Mouse (Mus musculus): ENCODE data around the gene Atp6v0c. TPM values are rescaled to one million over a fixed set of nuclear protein-coding genes. Genes with fewer than 3 reads are reported as not detected.

Atp6v0c gene
- total and polyA plus RNA-seq, 3 experiments, result 58.4 to 515 (median 125) TPM

DNA sequence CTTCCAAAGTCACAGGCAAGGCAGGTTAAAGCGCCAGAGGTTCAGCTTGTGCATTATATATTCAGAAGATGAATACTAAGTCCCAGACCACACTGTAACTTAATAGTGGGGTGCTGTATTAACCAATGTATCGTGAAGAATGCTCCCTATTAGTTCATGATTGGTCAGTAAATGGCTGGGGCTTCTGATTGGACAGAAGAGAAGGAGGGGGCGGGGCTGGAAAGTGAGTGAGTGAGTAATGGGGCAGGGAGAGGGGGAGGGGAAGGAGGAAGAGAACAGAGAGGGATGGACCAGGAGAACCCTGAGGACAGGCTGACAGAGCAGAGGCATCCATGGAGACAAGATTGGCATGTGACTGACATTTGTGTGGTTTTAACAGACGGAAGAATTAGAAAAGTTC lies 47.3 kb upstream of the Atp6v0c start:
- H3K27me3 ChIP-seq (ENCODE audit: control insufficient read depth in 1 of 2, insufficient read depth in 2 of 2, low read length in 2 of 2), result no peaks in the 10 kb centered on the region
- peaks cover 7 to 8% of the 10 kb centered on the region in 2 experiments; a peak in 3 of 4 replicates for H3K36me3 ChIP-seq (ENCODE audit: control insufficient read depth in 1 of 2, insufficient read depth in 2 of 2, low read length in 2 of 2)
- H3K9me3 ChIP-seq (replicated peaks; ENCODE audit: insufficient read depth, low read length), result no peaks in the 10 kb centered on the region
- peaks cover 3 to 14% of the 10 kb centered on the region in 2 experiments; a peak in 3 of 4 replicates for H3K4me1 ChIP-seq (ENCODE audit: control insufficient read depth in 1 of 2, insufficient read depth in 2 of 2, low read length in 2 of 2)
- no peak overlapping the region for H3K9ac ChIP-seq (ENCODE audit: control insufficient read depth, low read depth, low read length, poor library complexity, severe bottlenecking)
- H3K4me3 ChIP-seq (ENCODE audit: control insufficient read depth in 1 of 2, insufficient read depth in 1 of 2, low read depth in 2 of 2, low read length in 2 of 2), result no peak overlapping the region
- H3K27ac ChIP-seq (ENCODE audit: control insufficient read depth, low read depth, low read length), result no peak overlapping the region
- DNase-seq (ENCODE audit: low read depth, low spot score), result peak; percentile 90
- TF ChIP-seq CHD2 (IDR thresholded peaks at IDR 0.05; ENCODE audit: low read length), result peak; percentile 43
- TF ChIP-seq E2F4 (IDR thresholded peaks at IDR 0.05; ENCODE audit: borderline replicate concordance, low read depth, low read length), result no peak
- no peak for TF ChIP-seq ZKSCAN1 (IDR thresholded peaks at IDR 0.05; ENCODE audit: low read depth, low read length)
- H3K79me2 ChIP-seq (ENCODE audit: control insufficient read depth, insufficient read depth, low read length, poor library complexity), result peaks cover 18% of the 10 kb centered on the region

DNA sequence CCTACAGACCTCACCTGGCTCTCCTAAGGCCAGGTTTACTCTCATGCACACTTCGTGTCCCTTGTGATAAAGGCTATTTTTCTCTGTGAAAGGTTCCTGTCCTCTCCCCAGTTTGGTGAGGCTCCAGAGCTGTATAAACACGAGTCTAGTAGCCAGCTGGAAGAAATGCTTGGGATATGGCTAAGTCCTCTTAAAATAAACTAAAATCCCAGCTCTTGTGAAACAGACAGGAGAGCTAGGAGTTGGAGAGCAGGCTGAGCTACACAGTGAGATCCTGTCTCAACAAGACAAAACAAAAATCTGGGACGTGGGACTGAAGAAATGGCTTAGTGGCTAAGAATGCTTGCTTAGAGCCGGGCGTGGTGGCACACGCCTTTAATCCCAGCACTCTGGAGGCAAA lies 43.7 kb upstream of the Atp6v0c start:
- H3K4me3 ChIP-seq (ENCODE audit: control insufficient read depth in 1 of 2, insufficient read depth in 1 of 2, low read depth in 2 of 2, low read length in 2 of 2), result no peak overlapping the region
- H3K27ac ChIP-seq (ENCODE audit: control insufficient read depth, low read depth, low read length), result no peak overlapping the region
- no peak overlapping the region for H3K9ac ChIP-seq (ENCODE audit: control insufficient read depth, low read depth, low read length, poor library complexity, severe bottlenecking)
- peaks cover 5% of the 10 kb centered on the region for H3K79me2 ChIP-seq (ENCODE audit: control insufficient read depth, insufficient read depth, low read length, poor library complexity)
- TF ChIP-seq CHD2 (IDR thresholded peaks at IDR 0.05; ENCODE audit: low read length), result no peak
- TF ChIP-seq TCF12 (IDR thresholded peaks at IDR 0.05; ENCODE audit: low read depth, low read length), result no peak
- TF ChIP-seq RAD21 (IDR thresholded peaks at IDR 0.05; ENCODE audit: low read depth, low read length), result no peak
- TF ChIP-seq POLR2AphosphoS5 (IDR thresholded peaks at IDR 0.05; ENCODE audit: borderline replicate concordance, low read depth, low read length), result no peak
- no peak for TF ChIP-seq ZNF384 (IDR thresholded peaks at IDR 0.05; ENCODE audit: low read depth, low read length)
- peaks cover 0 to 9% of the 10 kb centered on the region in 2 experiments; a peak in 3 of 4 replicates for H3K4me1 ChIP-seq (ENCODE audit: control insufficient read depth in 1 of 2, insufficient read depth in 2 of 2, low read length in 2 of 2)
- H3K27me3 ChIP-seq (ENCODE audit: control insufficient read depth in 1 of 2, insufficient read depth in 2 of 2, low read length in 2 of 2), result no peaks in the 10 kb centered on the region
- H3K9me3 ChIP-seq (replicated peaks; ENCODE audit: insufficient read depth, low read length), result no peaks in the 10 kb centered on the region
- peaks cover 7 to 8% of the 10 kb centered on the region in 2 experiments; a peak in 3 of 4 replicates for H3K36me3 ChIP-seq (ENCODE audit: control insufficient read depth in 1 of 2, insufficient read depth in 2 of 2, low read length in 2 of 2)
- no peak for DNase-seq (ENCODE audit: low read depth, low spot score)

DNA sequence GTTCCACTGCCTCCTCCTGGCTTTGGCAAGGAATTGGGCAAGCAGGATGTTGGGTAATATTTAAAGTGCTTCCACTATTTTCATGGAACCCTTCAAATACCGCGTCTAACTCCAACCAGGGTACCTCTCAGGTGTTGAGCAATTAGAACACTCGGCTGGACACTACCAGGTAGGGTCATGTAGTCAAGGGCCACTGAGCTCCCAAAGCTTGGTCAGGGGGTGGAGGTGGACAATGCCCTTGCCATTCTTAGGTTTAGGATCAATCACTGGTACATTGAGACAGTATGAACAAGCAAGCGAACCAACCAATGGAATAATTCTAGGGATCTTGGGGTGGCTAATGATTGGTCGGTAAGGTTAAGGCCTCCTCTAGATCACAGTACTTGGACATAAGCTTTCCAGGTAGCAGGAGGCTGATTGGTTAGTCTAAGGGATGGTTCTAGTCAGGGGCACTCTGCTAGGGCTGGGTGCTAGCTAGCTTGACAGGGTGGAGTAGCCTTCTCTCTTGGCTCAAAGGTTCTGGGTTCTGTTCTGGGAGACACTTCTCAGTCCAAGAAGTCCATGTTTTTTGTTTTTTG lies 43.0 kb upstream of the Atp6v0c start:
- no peak overlapping the region for H3K27ac ChIP-seq (ENCODE audit: control insufficient read depth, low read depth, low read length)
- peaks cover 0 to 15% of the 10 kb centered on the region in 2 experiments; a peak in 3 of 4 replicates for H3K4me1 ChIP-seq (ENCODE audit: control insufficient read depth in 1 of 2, insufficient read depth in 2 of 2, low read length in 2 of 2)
- no peak overlapping the region for H3K9ac ChIP-seq (ENCODE audit: control insufficient read depth, low read depth, low read length, poor library complexity, severe bottlenecking)
- H3K36me3 ChIP-seq (ENCODE audit: control insufficient read depth in 1 of 2, insufficient read depth in 2 of 2, low read length in 2 of 2), result peaks cover 5 to 13% of the 10 kb centered on the region in 2 experiments; a peak in 3 of 4 replicates
- H3K27me3 ChIP-seq (ENCODE audit: control insufficient read depth in 1 of 2, insufficient read depth in 2 of 2, low read length in 2 of 2), result no peaks in the 10 kb centered on the region
- TF ChIP-seq ETS1 (IDR thresholded peaks at IDR 0.05; ENCODE audit: low read depth, low read length), result no peak
- peak in 1 of 2 experiments; percentile 18; a peak in 1 of 4 replicates for TF ChIP-seq POLR2A (IDR thresholded peaks at IDR 0.05; ENCODE audit: control insufficient read depth in 1 of 2, insufficient read depth in 1 of 2, low read depth in 1 of 2, low read length in 2 of 2, poor library complexity in 1 of 2)
- no peak for TF ChIP-seq POLR2AphosphoS5 (IDR thresholded peaks at IDR 0.05; ENCODE audit: borderline replicate concordance, low read depth, low read length)
- TF ChIP-seq USF1 (IDR thresholded peaks at IDR 0.05; ENCODE audit: low read depth, low read length), result no peak
- TF ChIP-seq BHLHE40 (IDR thresholded peaks at IDR 0.05; ENCODE audit: borderline replicate concordance, low read depth, low read length), result no peak
- no peak for TF ChIP-seq ZNF384 (IDR thresholded peaks at IDR 0.05; ENCODE audit: low read depth, low read length)
- peaks cover 8% of the 10 kb centered on the region for H3K79me2 ChIP-seq (ENCODE audit: control insufficient read depth, insufficient read depth, low read length, poor library complexity)
- no peak overlapping the region for H3K4me3 ChIP-seq (ENCODE audit: control insufficient read depth in 1 of 2, insufficient read depth in 1 of 2, low read depth in 2 of 2, low read length in 2 of 2)
- no peak for DNase-seq (ENCODE audit: low read depth, low spot score)
- no peaks in the 10 kb centered on the region for H3K9me3 ChIP-seq (replicated peaks; ENCODE audit: insufficient read depth, low read length)

All from MEL (cell line).